Mouse (Mus musculus): ENCODE results near the gene Ncapd3.

DNA sequence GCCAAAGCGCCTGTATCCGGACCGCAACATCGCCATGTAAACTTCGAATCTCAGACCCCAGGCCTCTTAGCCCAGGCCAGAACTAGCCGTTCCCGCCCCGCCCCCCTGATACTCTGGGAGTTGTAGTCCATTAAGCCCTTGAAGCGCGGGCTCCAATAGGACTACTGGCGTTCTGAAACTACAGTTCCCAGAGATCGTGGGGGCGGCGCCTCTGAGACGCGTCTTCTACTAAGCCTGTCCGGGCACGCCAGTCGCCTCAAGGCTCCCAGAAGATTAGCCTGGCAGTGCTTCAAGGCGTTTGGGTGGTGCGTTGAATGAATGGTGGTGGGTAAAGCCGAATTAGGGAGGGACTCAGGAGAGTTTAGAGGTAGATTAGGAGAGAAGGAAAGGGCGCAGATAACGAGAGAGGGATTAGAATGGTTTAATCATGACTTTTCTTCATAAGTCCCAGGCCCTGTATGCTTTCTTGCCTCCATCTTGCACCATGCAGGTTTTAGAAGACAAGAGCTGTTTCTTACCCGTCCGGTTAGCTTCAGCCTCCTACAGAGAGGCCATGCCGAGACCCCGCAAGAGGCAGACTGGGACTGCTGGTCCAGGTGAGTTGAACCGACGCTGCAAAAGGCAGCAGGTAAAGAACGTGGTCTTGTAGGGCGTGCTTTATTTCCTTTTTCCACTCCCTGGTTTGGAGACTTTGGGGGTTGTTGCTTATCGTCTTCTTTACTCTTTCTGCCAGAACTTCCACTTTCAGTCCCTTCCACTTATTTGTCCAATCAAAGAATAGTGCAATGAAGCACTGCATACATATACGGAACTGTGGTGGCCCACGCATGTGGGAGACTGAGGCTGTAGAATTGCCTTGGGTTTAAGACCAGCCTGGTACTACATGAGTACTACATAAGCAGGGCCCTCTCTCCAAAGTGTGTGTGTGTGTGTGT, 30.2 kb upstream of the Ncapd3 start, which contains the start of the genes Acad8 and Thyn1:
- TF ChIP-seq CTCF (IDR thresholded peaks at IDR 0.05; ENCODE audit: low read depth) (no peak), EP300 (IDR thresholded peaks at IDR 0.05; ENCODE audit: low read depth) (no peak)

Measured in liver, postnatal 0 days (tissue).